Mouse (Mus musculus) monocyte, adult 2 months (primary cell): Measurements from ENCODE around the gene E130114P18Rik.

Source experiments
- DNase-seq, 2 experiments: peaks; one replicate each; pipeline ENCODE4 v3.0.0; 2022; ENCODE audit warnings: low spot score in 2 of 2, low read depth in 1 of 2

Gene E130114P18Rik

GRCm38 (mm10) chr4:97663922-97664321, 114.0 kb downstream of the E130114P18Rik start:
- no peak for DNase-seq

- DNase-seq: no peak
Observed at GRCm38 (mm10) chr4:97662841-97663240, 115.0 kb downstream of the E130114P18Rik start.

- no peak for DNase-seq
Observed at GRCm38 (mm10) chr4:97661611-97662273, 116.1 kb downstream of the E130114P18Rik start.

- no peak for DNase-seq
Observed at GRCm38 (mm10) chr4:97657586-97657985, 120.3 kb downstream of the E130114P18Rik start.

GRCm38 (mm10) chr4:97649626-97650015, 128.3 kb downstream of the E130114P18Rik start:
- no peak for DNase-seq

GRCm38 (mm10) chr4:97648825-97649625, 128.9 kb downstream of the E130114P18Rik start:
- no peak for DNase-seq

- no peak for DNase-seq
Observed at GRCm38 (mm10) chr4:97648436-97648707, 129.5 kb downstream of the E130114P18Rik start.

GRCm38 (mm10) chr4:97647700-97648435, 130.0 kb downstream of the E130114P18Rik start:
- no peak for DNase-seq

- no peak for DNase-seq
Observed at GRCm38 (mm10) chr4:97647236-97647635, 130.6 kb downstream of the E130114P18Rik start.

GRCm38 (mm10) chr4:97640385-97640784, 137.5 kb downstream of the E130114P18Rik start:
- DNase-seq: no peak

GRCm38 (mm10) chr4:97636569-97636968, 141.3 kb downstream of the E130114P18Rik start:
- DNase-seq: no peak

- no peak for DNase-seq
Observed at GRCm38 (mm10) chr4:97635757-97636292, 142.1 kb downstream of the E130114P18Rik start.

- DNase-seq: no peak
Observed at GRCm38 (mm10) chr4:97635296-97635755, 142.6 kb downstream of the E130114P18Rik start.

GRCm38 (mm10) chr4:97628881-97629605, 148.8 kb downstream of the E130114P18Rik start:
- no peak for DNase-seq

- no peak for DNase-seq
Observed at GRCm38 (mm10) chr4:97626002-97626720, 151.7 kb downstream of the E130114P18Rik start.

GRCm38 (mm10) chr4:97623165-97623564, 154.7 kb downstream of the E130114P18Rik start:
- DNase-seq: no peak

GRCm38 (mm10) chr4:97621731-97622130, 156.1 kb downstream of the E130114P18Rik start:
- no peak for DNase-seq

GRCm38 (mm10) chr4:97620409-97620808, 157.5 kb downstream of the E130114P18Rik start:
- DNase-seq: no peak

GRCm38 (mm10) chr4:97618668-97619373, 159.1 kb downstream of the E130114P18Rik start:
- no peak for DNase-seq

GRCm38 (mm10) chr4:97615031-97615430, 162.8 kb downstream of the E130114P18Rik start:
- no peak for DNase-seq
